ENCODE assay signal across 8 mouse cellular contexts in genomic region chr4:43957846-43958461, GRCm38 (mm10). TPM values are rescaled to one million over a fixed set of nuclear protein-coding genes. Genes with fewer than 3 reads are reported as not detected.
DNase-seq lines count a peak whose midpoint lies in the region; ATAC-seq and TF ChIP-seq lines count a peak whose summit lies in the region.

No protein-coding gene starts in this region.

- TF ChIP-seq POLR2A in brain, embryonic 14.5 days (IDR thresholded peaks at IDR 0.05; ENCODE audit: borderline replicate concordance, extremely low read depth, insufficient read depth, insufficient read length, poor library complexity, severe bottlenecking), result no peak; the same call in 1 of the 2 replicates

- peaks cover 30% of the 10 kb centered on the region for H3K4me1 ChIP-seq in kidney, embryonic 15.5 days

- under 1% methylated on average over 26 of the region's 26 CpGs for WGBS in kidney, embryonic 15.5 days

- no peak for TF ChIP-seq CTCF in brain, embryonic 14.5 days (IDR thresholded peaks at IDR 0.05; ENCODE audit: borderline replicate concordance, extremely low read depth, insufficient read depth, insufficient read length)

- H3K9ac ChIP-seq in kidney, embryonic 15.5 days, result peak overlapping the region; percentile 68

- peak overlapping the region; percentile 76 for H3K4me3 ChIP-seq in kidney, embryonic 15.5 days (replicated peaks)

- ATAC-seq in kidney, embryonic 15.5 days (replicated peaks; ENCODE audit: low FRiP score), result peak; percentile 68
- ATAC-seq in megakaryocyte, adult 5-6 weeks (ENCODE audit: poor library complexity, severe bottlenecking), result peak; percentile 31

- H3K4me2 ChIP-seq in kidney, embryonic 15.5 days, result peak overlapping the region; percentile 98

- peaks cover 13% of the 10 kb centered on the region for H3K27me3 ChIP-seq in kidney, embryonic 15.5 days

- peak; percentile 37 for DNase-seq in ovary, postnatal 36 days (ENCODE audit: low spot score)
- DNase-seq in ovary, postnatal 10 days (ENCODE audit: low spot score), result no peak
- peak; percentile 90 for DNase-seq in brain, embryonic 14.5 days (ENCODE audit: low read depth)
- peak; percentile 56 to 79 for DNase-seq in gastrocnemius, postnatal 4 days (ENCODE audit: low spot score in 2 of 2)
- DNase-seq in spleen, postnatal 4 days (ENCODE audit: low spot score in 2 of 2), result peak; percentile 45 to 77
- no peak for DNase-seq in cerebellum, adult 18-20 months

- peak overlapping the region; percentile 84 for H3K27ac ChIP-seq in kidney, embryonic 15.5 days

- H3K9me3 ChIP-seq in kidney, embryonic 15.5 days (replicated peaks), result no peaks in the 10 kb centered on the region

- H3K36me3 ChIP-seq in kidney, embryonic 15.5 days, result no peaks in the 10 kb centered on the region

RNA-seq across cellular contexts. Expression of gene Glipr2, which starts 0.8 kb away (rescaled TPM):
- polyA plus RNA-seq in brain, embryonic 14.5 days (2012; rRNA removed), result 26.4 and 28.8 TPM in 2 replicates
- 10 to 100 TPM; 44.4 to 44.5 TPM for total RNA-seq in gastrocnemius, postnatal 4 days (2021)
- polyA plus RNA-seq in kidney, embryonic 15.5 days (2015; fragmentation: Nextera tagmentation; extraction: Ambion mirVana), result 71.7 and 73.9 TPM in 2 replicates
- 147 and 149 TPM in 2 replicates for total RNA-seq in megakaryocyte, adult 5-6 weeks (2015)
- total RNA-seq in megakaryocyte, adult 5-6 weeks (2017), result 224 and 228 TPM in 2 replicates

RNA-seq across cellular contexts. Expression of gene Ccin, which starts 25.3 kb away (rescaled TPM):
- 0.20 and 0.40 TPM in 2 replicates for polyA plus RNA-seq in brain, embryonic 14.5 days (2012; rRNA removed)
- under 1 TPM; 0.26 to 0.32 TPM for total RNA-seq in gastrocnemius, postnatal 4 days (2021)
- polyA plus RNA-seq in kidney, embryonic 15.5 days (2015; fragmentation: Nextera tagmentation; extraction: Ambion mirVana), result not detected in 2 replicates
- 0.09 TPM in 1 of 2 replicates, not detected in the other for total RNA-seq in megakaryocyte, adult 5-6 weeks (2015)
- total RNA-seq in megakaryocyte, adult 5-6 weeks (2017), result 0.26 and 0.37 TPM in 2 replicates

RNA-seq across cellular contexts. Expression of gene Clta, which starts 46.3 kb away (rescaled TPM):
- polyA plus RNA-seq in brain, embryonic 14.5 days (2012; rRNA removed), result 400 and 438 TPM in 2 replicates
- 100 to 1,000 TPM; 158 to 176 TPM for total RNA-seq in gastrocnemius, postnatal 4 days (2021)
- polyA plus RNA-seq in kidney, embryonic 15.5 days (2015; fragmentation: Nextera tagmentation; extraction: Ambion mirVana), result 231 and 236 TPM in 2 replicates
- 387 and 421 TPM in 2 replicates for total RNA-seq in megakaryocyte, adult 5-6 weeks (2015)
- total RNA-seq in megakaryocyte, adult 5-6 weeks (2017), result 615 and 637 TPM in 2 replicates

Comparison
In these comparisons a context has a peak if more than half of its experiments do, and no peak if none do; other contexts are left out.
1. DNase-seq: peak in ovary, postnatal 36 days (single experiment), brain, embryonic 14.5 days (single experiment), gastrocnemius, postnatal 4 days (2 of 2) and spleen, postnatal 4 days (2 of 2); none in ovary, postnatal 10 days (single experiment) and cerebellum, adult 18-20 months (0 of 2).